Mouse (Mus musculus): ENCODE measurements at regions not wholly inside any gene's neighbourhood (a gene's known extent, or its start where the extent isn't known, plus 50 kb on each side); places are given as distances from the start of the nearest gene placed in this dataset.
A peak's percentile ranks its signal among the peaks of the same experiment; 100 is the strongest.

- peak overlapping the region; percentile 60 for H3K4me3 ChIP-seq (ENCODE audit: low read depth, low read length)
- H3K9ac ChIP-seq (replicated peaks; ENCODE audit: low read length) = peak overlapping the region; percentile 53
- H3K27me3 ChIP-seq (ENCODE audit: control insufficient read depth, insufficient read depth, low read length) = peaks cover 11% of the 10 kb centered on the region
- under 1% methylated on average over 79 of the region's 104 CpGs for WGBS
- DNase-seq (ENCODE audit: low spot score) = peak; percentile 70
- H3K27ac ChIP-seq (replicated peaks; ENCODE audit: low read depth, low read length) = no peak overlapping the region
- ATAC-seq (replicated peaks; ENCODE audit: insufficient number of reproducible peaks, low FRiP score, low TSS enrichment, low read depth) = peak; percentile 92
- H3K4me2 ChIP-seq (ENCODE audit: low read depth, low read length) = peak overlapping the region; percentile 99
- H3K4me1 ChIP-seq (ENCODE audit: control insufficient read depth, insufficient read depth, low read length) = no peaks in the 10 kb centered on the region
- H3K9me3 ChIP-seq (replicated peaks; ENCODE audit: control insufficient read depth, low read length) = no peaks in the 10 kb centered on the region
- no peaks in the 10 kb centered on the region for H3K36me3 ChIP-seq (replicated peaks; ENCODE audit: control insufficient read depth, insufficient read depth, low read depth, low read length)
Observed at GRCm38 (mm10) chr4:88937866-88938711, 58.1 kb upstream of the Ifne start.

DNA sequence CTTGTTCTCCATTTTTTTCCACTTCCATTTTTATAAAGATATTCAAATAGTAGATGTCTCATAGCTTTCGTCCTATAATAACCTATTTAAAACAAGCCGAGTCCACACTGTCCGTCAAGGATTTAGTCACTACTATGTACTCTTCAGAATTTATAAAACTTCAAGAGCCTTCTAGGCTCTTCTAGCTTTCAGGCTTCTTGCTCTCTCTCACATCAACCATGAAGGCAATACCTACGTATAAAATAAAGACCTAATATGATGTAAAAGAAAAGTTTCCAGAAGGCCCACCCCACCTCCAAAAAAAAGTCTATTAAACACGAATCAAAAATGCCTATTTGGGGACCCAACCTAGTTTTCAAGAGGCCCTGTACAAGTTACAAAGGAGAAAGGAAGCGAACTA is 57.0 kb upstream of the Ifne start:
- no peak overlapping the region for H3K4me3 ChIP-seq (ENCODE audit: low read depth, low read length)

DNA sequence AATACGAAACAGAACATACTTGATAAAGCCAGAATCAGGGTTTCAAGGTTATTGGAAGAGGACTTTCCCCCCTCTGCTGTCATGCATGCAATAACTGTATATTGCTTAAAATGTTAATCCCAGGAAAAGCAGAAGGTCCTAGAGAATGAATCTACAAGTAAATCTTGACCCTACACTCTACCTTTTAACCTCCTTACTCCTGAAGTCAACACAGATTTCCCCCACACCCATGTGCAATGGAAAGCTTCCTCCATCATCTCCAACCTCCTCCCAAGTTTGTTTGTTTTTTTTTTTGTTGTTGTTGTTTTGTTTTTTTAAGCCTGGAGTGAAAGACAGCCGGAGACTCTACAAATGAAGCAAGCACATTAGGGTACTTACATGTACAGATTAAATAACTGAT is 55.9 kb upstream of the Ifne start:
- ATAC-seq (replicated peaks; ENCODE audit: insufficient number of reproducible peaks, low FRiP score, low TSS enrichment, low read depth) (no peak), DNase-seq (ENCODE audit: low spot score) (no peak)
- no peak overlapping the region for H3K4me2 ChIP-seq (ENCODE audit: low read depth, low read length)
- H3K9me3 ChIP-seq (replicated peaks; ENCODE audit: control insufficient read depth, low read length) = no peaks in the 10 kb centered on the region
- no peaks in the 10 kb centered on the region for H3K4me1 ChIP-seq (ENCODE audit: control insufficient read depth, insufficient read depth, low read length)
- H3K9ac ChIP-seq (replicated peaks; ENCODE audit: low read length) = no peak overlapping the region
- no peak overlapping the region for H3K27ac ChIP-seq (replicated peaks; ENCODE audit: low read depth, low read length)
- no peaks in the 10 kb centered on the region for H3K36me3 ChIP-seq (replicated peaks; ENCODE audit: control insufficient read depth, insufficient read depth, low read depth, low read length)
- peaks cover 11% of the 10 kb centered on the region for H3K27me3 ChIP-seq (ENCODE audit: control insufficient read depth, insufficient read depth, low read length)
- 72% methylated on average over 2 of the region's 2 CpGs for WGBS
- H3K4me3 ChIP-seq (ENCODE audit: low read depth, low read length) = no peak overlapping the region

More for the DNA sequence above, 57.0 kb upstream of the Ifne start:
- WGBS = 66% methylated on average over 6 of the region's 6 CpGs
- no peaks in the 10 kb centered on the region for H3K4me1 ChIP-seq (ENCODE audit: control insufficient read depth, insufficient read depth, low read length)
- H3K36me3 ChIP-seq (replicated peaks; ENCODE audit: control insufficient read depth, insufficient read depth, low read depth, low read length) = no peaks in the 10 kb centered on the region
- no peak for DNase-seq (ENCODE audit: low spot score)
- no peak for ATAC-seq (replicated peaks; ENCODE audit: insufficient number of reproducible peaks, low FRiP score, low TSS enrichment, low read depth)
- no peak overlapping the region for H3K27ac ChIP-seq (replicated peaks; ENCODE audit: low read depth, low read length)
- no peak overlapping the region for H3K9ac ChIP-seq (replicated peaks; ENCODE audit: low read length)
- H3K27me3 ChIP-seq (ENCODE audit: control insufficient read depth, insufficient read depth, low read length) = peaks cover 11% of the 10 kb centered on the region
- H3K4me2 ChIP-seq (ENCODE audit: low read depth, low read length) = no peak overlapping the region
- H3K9me3 ChIP-seq (replicated peaks; ENCODE audit: control insufficient read depth, low read length) = no peaks in the 10 kb centered on the region

GRCm38 (mm10) chr4:88935316-88935715 is 55.3 kb upstream of the Ifne start:
- ATAC-seq (replicated peaks; ENCODE audit: insufficient number of reproducible peaks, low FRiP score, low TSS enrichment, low read depth) = no peak
- 57% methylated on average over 7 of the region's 7 CpGs for WGBS

GRCm38 (mm10) chr4:88934266-88935025 is 54.4 kb upstream of the Ifne start:
- DNase-seq (ENCODE audit: low spot score) = no peak
- H3K9me3 ChIP-seq (replicated peaks; ENCODE audit: control insufficient read depth, low read length) = no peaks in the 10 kb centered on the region
- H3K4me1 ChIP-seq (ENCODE audit: control insufficient read depth, insufficient read depth, low read length) = no peaks in the 10 kb centered on the region
- no peak overlapping the region for H3K4me3 ChIP-seq (ENCODE audit: low read depth, low read length)
- H3K36me3 ChIP-seq (replicated peaks; ENCODE audit: control insufficient read depth, insufficient read depth, low read depth, low read length) = no peaks in the 10 kb centered on the region
- ATAC-seq (replicated peaks; ENCODE audit: insufficient number of reproducible peaks, low FRiP score, low TSS enrichment, low read depth) = no peak
- no peak overlapping the region for H3K9ac ChIP-seq (replicated peaks; ENCODE audit: low read length)
- H3K27me3 ChIP-seq (ENCODE audit: control insufficient read depth, insufficient read depth, low read length) = peaks cover 11% of the 10 kb centered on the region
- H3K27ac ChIP-seq (replicated peaks; ENCODE audit: low read depth, low read length) = no peak overlapping the region
- 76% methylated on average over 8 of the region's 8 CpGs for WGBS
- no peak overlapping the region for H3K4me2 ChIP-seq (ENCODE audit: low read depth, low read length)

More at GRCm38 (mm10) chr4:88935316-88935715, 55.3 kb upstream of the Ifne start:
- Histone ChIP-seq H3K4me1 (ENCODE audit: control insufficient read depth, insufficient read depth, low read length) (no peaks in the 10 kb centered on the region), H3K27ac (replicated peaks; ENCODE audit: low read depth, low read length) (no peak overlapping the region), H3K9me3 (replicated peaks; ENCODE audit: control insufficient read depth, low read length) (no peaks in the 10 kb centered on the region), H3K27me3 (ENCODE audit: control insufficient read depth, insufficient read depth, low read length) (peaks cover 11% of the 10 kb centered on the region), H3K36me3 (replicated peaks; ENCODE audit: control insufficient read depth, insufficient read depth, low read depth, low read length) (no peaks in the 10 kb centered on the region), H3K9ac (replicated peaks; ENCODE audit: low read length) (no peak overlapping the region), H3K4me3 (ENCODE audit: low read depth, low read length) (no peak overlapping the region), H3K4me2 (ENCODE audit: low read depth, low read length) (no peak overlapping the region)
- no peak for DNase-seq (ENCODE audit: low spot score)

DNA sequence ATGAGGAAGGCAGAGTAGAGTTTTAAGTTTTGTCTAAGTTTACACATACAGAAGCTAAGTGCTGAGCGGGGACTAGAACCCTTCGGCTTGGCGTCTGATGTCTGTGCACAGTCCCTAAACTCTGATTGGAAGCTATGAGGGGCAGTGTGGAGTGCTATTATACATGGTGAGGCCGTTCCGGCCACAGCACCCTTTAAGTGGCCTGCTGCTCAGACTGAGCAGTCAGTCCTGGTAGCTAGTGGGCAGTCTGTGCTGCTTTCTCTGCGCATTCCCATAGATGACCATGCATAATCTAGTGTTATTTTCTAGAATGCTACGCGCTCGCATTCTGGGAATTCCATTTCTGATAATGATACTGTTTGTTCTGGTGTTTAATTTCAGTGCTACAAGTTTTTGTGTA is 51.2 kb upstream of the Ifne start:
- Histone ChIP-seq H3K36me3 (replicated peaks; ENCODE audit: control insufficient read depth, insufficient read depth, low read depth, low read length) (no peaks in the 10 kb centered on the region), H3K4me3 (ENCODE audit: low read depth, low read length) (no peak overlapping the region), H3K27me3 (ENCODE audit: control insufficient read depth, insufficient read depth, low read length) (no peaks in the 10 kb centered on the region), H3K4me2 (ENCODE audit: low read depth, low read length) (no peak overlapping the region), H3K9ac (replicated peaks; ENCODE audit: low read length) (no peak overlapping the region), H3K4me1 (ENCODE audit: control insufficient read depth, insufficient read depth, low read length) (no peaks in the 10 kb centered on the region), H3K9me3 (replicated peaks; ENCODE audit: control insufficient read depth, low read length) (no peaks in the 10 kb centered on the region), H3K27ac (replicated peaks; ENCODE audit: low read depth, low read length) (no peak overlapping the region)
- DNase-seq (ENCODE audit: low spot score) (no peak), ATAC-seq (replicated peaks; ENCODE audit: insufficient number of reproducible peaks, low FRiP score, low TSS enrichment, low read depth) (no peak)
- WGBS = 86% methylated on average over 9 of the region's 9 CpGs
